ENCODE assay signal across 1 mouse cellular context in the genomic region with DNA sequence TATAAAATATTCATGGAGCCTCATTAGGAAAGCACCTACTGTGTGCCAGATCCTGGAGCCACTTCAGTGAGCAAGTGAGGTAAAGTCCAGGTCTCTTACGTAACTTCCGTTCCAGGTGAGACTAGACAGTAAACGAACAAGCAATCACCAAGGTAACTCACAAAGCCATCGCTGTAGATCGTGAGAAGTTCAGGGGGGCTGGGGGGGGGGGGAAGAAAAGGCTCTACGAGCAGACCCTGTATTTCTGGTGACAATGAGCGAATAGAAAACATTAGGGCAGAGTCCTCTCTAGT.
TF ChIP-seq lines count a peak whose summit lies in the region.

No protein-coding gene starts in this region.

TF ChIP-seq in CH12.LX, 34 proteins besides CTCF, POLR2A, EP300 and RAD21 (continued from another document):
- peak; percentile 97 for TF ChIP-seq ZKSCAN1 (IDR thresholded peaks at IDR 0.05; ENCODE audit: borderline replicate concordance, low read depth, low read length)
- TF ChIP-seq JUN (IDR thresholded peaks at IDR 0.05; ENCODE audit: insufficient read depth, low read depth, low read length): no peak
- TF ChIP-seq USF1 (IDR thresholded peaks at IDR 0.05; ENCODE audit: low read depth, low read length): no peak
- no peak for TF ChIP-seq E2F4 (IDR thresholded peaks at IDR 0.05; ENCODE audit: insufficient replicate concordance, low read depth, low read length)
- TF ChIP-seq KAT2A (IDR thresholded peaks at IDR 0.05; ENCODE audit: insufficient replicate concordance, low read length): no peak
- TF ChIP-seq ZC3H11A (IDR thresholded peaks at IDR 0.05; ENCODE audit: low read depth, low read length): no peak
- TF ChIP-seq SIN3A (IDR thresholded peaks at IDR 0.05; ENCODE audit: low read length): 0 out of 2 replicates have a peak, but pooled peaks have one; percentile 12
- TF ChIP-seq TCF12 (IDR thresholded peaks at IDR 0.05; ENCODE audit: low read depth, low read length): peak; percentile 51; the same call in 1 of the 2 replicates
- TF ChIP-seq CHD1 (IDR thresholded peaks at IDR 0.05; ENCODE audit: low read depth, low read length): no peak
